Comparison of ENCODE assay signal across 22 mouse cellular contexts in the genomic region with DNA sequence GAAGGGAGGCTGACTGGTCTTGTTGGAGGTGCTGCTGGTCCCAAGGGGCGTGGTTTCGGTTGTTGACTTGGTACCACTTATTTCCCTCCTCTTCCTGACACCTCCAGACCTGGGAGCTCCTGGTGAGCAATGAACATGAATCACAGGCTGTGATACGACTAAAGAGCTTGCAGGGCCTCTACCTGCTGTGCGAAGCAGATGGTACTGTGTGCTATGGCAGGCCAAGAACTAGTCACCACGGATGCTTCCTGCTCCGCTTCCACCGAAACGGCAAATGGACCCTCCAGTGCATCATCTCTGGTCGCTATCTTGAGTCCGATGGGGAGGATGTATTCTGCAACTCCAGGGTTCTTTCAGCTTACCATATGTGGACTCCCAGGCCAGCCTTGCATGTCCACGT. TPM values are rescaled to one million over a fixed set of nuclear protein-coding genes. Genes with fewer than 3 reads are reported as not detected.
"Had no signal": no experiment of that assay in that cellular context is flagged by ENCODE, and none has a peak within 500 bp of the region (broad histone marks: within the 10 kb centered on the region; RNA-seq: fewer than 3 reads in every experiment).

No protein-coding gene starts in this region.

- ATAC-seq: liver, embryonic 12.5 days had no signal

- H3K4me2 ChIP-seq: kidney, embryonic 15.5 days; limb, embryonic 15.5 days; liver, embryonic 12.5 days; lung, embryonic 14.5 days; neural tube, embryonic 12.5 days had no signal

- DNase-seq: kidney, postnatal 25 days; layer of hippocampus, adult 9-11 months; layer of hippocampus, postnatal 36 days; lung, embryonic 14.5 days; lung, postnatal 10 days; lung, postnatal 4 days; midbrain, embryonic 14.5 days; thymus, postnatal 36 days had no signal

- H3K4me3 ChIP-seq: kidney, embryonic 15.5 days; limb, embryonic 15.5 days; liver, embryonic 12.5 days; midbrain, embryonic 10.5 days; myocyte; neural tube, embryonic 12.5 days had no signal

- H3K9me3 ChIP-seq: kidney, embryonic 15.5 days; limb, embryonic 15.5 days; liver, embryonic 12.5 days; midbrain, embryonic 10.5 days; neural tube, embryonic 12.5 days had no signal

- H3K27ac ChIP-seq: kidney, embryonic 15.5 days; limb, embryonic 15.5 days; liver, embryonic 12.5 days; midbrain, embryonic 10.5 days; neural tube, embryonic 12.5 days had no signal

- H3K9ac ChIP-seq: kidney, embryonic 15.5 days; limb, embryonic 15.5 days; lung, embryonic 14.5 days; neural tube, embryonic 12.5 days had no signal

- H3K27me3 ChIP-seq: kidney, embryonic 15.5 days; limb, embryonic 15.5 days; liver, embryonic 12.5 days; neural tube, embryonic 12.5 days had no signal

RNA-seq across cellular contexts. Expression of a gene that starts 2.3 kb away (rescaled TPM):
- total RNA-seq: left cerebral cortex, adult 8-10 months; left cerebral cortex, postnatal 25 days; megakaryocyte, adult 5-6 weeks had no signal
- polyA plus RNA-seq: limb, embryonic 11.5 days; limb, embryonic 15.5 days; lung, embryonic 14.5 days; midbrain, embryonic 10.5 days; midbrain, embryonic 14.5 days; myocyte; neural tube, embryonic 12.5 days; stomach, embryonic 14.5 days had no signal

RNA-seq across cellular contexts. Expression of a gene that starts 19.3 kb away (rescaled TPM):
- total RNA-seq: layer of hippocampus, postnatal 36 days; left cerebral cortex, adult 8-10 months; left cerebral cortex, postnatal 25 days; megakaryocyte, adult 5-6 weeks; neutrophil, adult 5-6 weeks had no signal
- polyA plus RNA-seq: kidney, embryonic 15.5 days; limb, embryonic 11.5 days; limb, embryonic 15.5 days; liver, embryonic 12.5 days; liver, embryonic 16.5 days; lung, embryonic 14.5 days; midbrain, embryonic 14.5 days; myocyte; neural tube, embryonic 12.5 days; stomach, embryonic 14.5 days; thymus, postnatal 0 days had no signal
